Mouse (Mus musculus) olfactory bulb, adult 2 months (tissue): ENCODE measurements around the gene Ifi207. TPM values are rescaled to one million over a fixed set of nuclear protein-coding genes. Genes with fewer than 3 reads are reported as not detected.
"Not testable (repeated sequence)": the region's sequence is repeated elsewhere in the genome, so short reads cannot be mapped to it uniquely, and the experiment has no call there.

Experiments
- H3K27ac ChIP-seq: fragments of 200-500 bp; 2 replicates; pipeline ENCODE4 v1.5.1; 2012; ENCODE audit warnings: low read depth, low read length; ENCODE audit not compliant: insufficient read depth
- H3K4me1 ChIP-seq: fragments of 200-500 bp; 2 replicates; pipeline ENCODE4 v1.6.1; 2012; ENCODE audit warnings: low read length; ENCODE audit not compliant: control insufficient read depth, insufficient read depth
- H3K4me3 ChIP-seq: fragments of 200-500 bp; 2 replicates; pipeline ENCODE4 v1.5.1; 2012; ENCODE audit warnings: mild to moderate bottlenecking, low read depth, low read length, moderate library complexity; ENCODE audit not compliant: insufficient read depth
- CTCF ChIP-seq: fragments of 200-500 bp; IDR thresholded peaks from 2 replicates; pipeline ENCODE4 v1.5.1; 2012; ENCODE audit warnings: low read depth, mild to moderate bottlenecking, low read length, moderate library complexity; ENCODE audit not compliant: insufficient read depth
- POLR2A ChIP-seq: fragments of 200-500 bp; IDR thresholded peaks from 2 replicates; pipeline ENCODE4 v1.6.1; 2012; ENCODE audit warnings: mild to moderate bottlenecking, low read depth, low read length, moderate library complexity; ENCODE audit not compliant: insufficient read depth
- WGBS: fragments of 180-500 bp; shearing (Covaris S2); methylation state at CpG from one replicate; pipeline ENCODE4 v1.1.7; 2018; 5-methylcytosine and 5-hydroxymethylcytosine counted together
- polyA plus RNA-seq: library from polyadenylated mRNA; stranded (reverse); fragments of >200 nt; gene quantifications from 2 replicates; pipeline ENCODE4 v1.2.4, GENCODE M21; 2012; ENCODE audit warnings: low replicate concordance; ENCODE audit not compliant: missing spikeins, insufficient read depth, insufficient read length

Gene Ifi207
- not detected in 2 replicates for polyA plus RNA-seq

GRCm38 (mm10) chr1:173741656-173742055, at the start of gene Ifi207:
Gene Ifi207, minus strand, starts transcription at chr1:173741747.
- 72% methylated on average over 4 of the region's 4 CpGs for WGBS

GRCm38 (mm10) chr1:173773457-173773856, 31.9 kb upstream of the Ifi207 start:
- H3K27ac ChIP-seq = not testable (repeated sequence)
- 50% methylated on average over 3 of the region's 3 CpGs for WGBS

More at GRCm38 (mm10) chr1:173741656-173742055, at the start of gene Ifi207:
- no peak within 1 kb of the TSS for H3K4me3 ChIP-seq
- no peaks in the 10 kb centered on the region for H3K4me1 ChIP-seq
- no peak within 1 kb of the TSS for H3K27ac ChIP-seq
- TF ChIP-seq POLR2A = no peak
- no peak for TF ChIP-seq CTCF

GRCm38 (mm10) chr1:173766848-173767617, 25.5 kb upstream of the Ifi207 start, which contains the start of gene Ifi204:
Gene Ifi204, minus strand, starts transcription at chr1:173766943.
- H3K27ac ChIP-seq, H3K4me1 ChIP-seq, H3K4me3 ChIP-seq: not testable (repeated sequence)
- WGBS = 88% methylated on average over 5 of the region's 5 CpGs

More at GRCm38 (mm10) chr1:173773457-173773856, 31.9 kb upstream of the Ifi207 start:
- not testable (repeated sequence) for H3K4me1 ChIP-seq, H3K4me3 ChIP-seq

- WGBS = 93% methylated on average over 5 of the region's 5 CpGs
Observed at GRCm38 (mm10) chr1:173760032-173760431, 18.5 kb upstream of the Ifi207 start.

GRCm38 (mm10) chr1:173742262-173742661, 715 bp upstream of the Ifi207 start:
- WGBS = 63% methylated on average over 1 of the region's 1 CpGs

More at GRCm38 (mm10) chr1:173760032-173760431, 18.5 kb upstream of the Ifi207 start:
- not testable (repeated sequence) for H3K4me1 ChIP-seq, H3K27ac ChIP-seq, H3K4me3 ChIP-seq

GRCm38 (mm10) chr1:173740537-173740936, 1.0 kb downstream of the Ifi207 start:
- no peak overlapping the region for H3K27ac ChIP-seq
- no peak for TF ChIP-seq CTCF
- TF ChIP-seq POLR2A = no peak
- H3K4me1 ChIP-seq = no peaks in the 10 kb centered on the region
- no peak overlapping the region for H3K4me3 ChIP-seq

More at GRCm38 (mm10) chr1:173742262-173742661, 715 bp upstream of the Ifi207 start:
- Histone ChIP-seq H3K4me1 (no peaks in the 10 kb centered on the region), H3K27ac (no peak overlapping the region), H3K4me3 (no peak overlapping the region)
- TF ChIP-seq CTCF = no peak
- no peak for TF ChIP-seq POLR2A

- TF ChIP-seq POLR2A (no peak), CTCF (no peak)
- Histone ChIP-seq H3K4me1 (no peaks in the 10 kb centered on the region), H3K27ac (no peak overlapping the region), H3K4me3 (no peak overlapping the region)
- WGBS = 63% methylated on average over 2 of the region's 2 CpGs
Observed at GRCm38 (mm10) chr1:173736986-173737385, 4.6 kb downstream of the Ifi207 start.

GRCm38 (mm10) chr1:173735015-173735414, 6.5 kb downstream of the Ifi207 start:
- not testable (repeated sequence) for H3K27ac ChIP-seq, H3K4me1 ChIP-seq, H3K4me3 ChIP-seq
- 95% methylated on average over 4 of the region's 4 CpGs for WGBS

- WGBS = 44% methylated on average over 7 of the region's 7 CpGs
- TF ChIP-seq CTCF (no peak), POLR2A (no peak)
- Histone ChIP-seq H3K4me3 (no peak overlapping the region), H3K27ac (no peak overlapping the region), H3K4me1 (no peaks in the 10 kb centered on the region)
Observed at GRCm38 (mm10) chr1:173733219-173733618, 8.3 kb downstream of the Ifi207 start.

- Histone ChIP-seq H3K4me3 (no peak overlapping the region), H3K4me1 (no peaks in the 10 kb centered on the region), H3K27ac (no peak overlapping the region)
- WGBS = 60% methylated on average over 1 of the region's 1 CpGs
- TF ChIP-seq POLR2A = no peak
- no peak for TF ChIP-seq CTCF
Observed at GRCm38 (mm10) chr1:173694270-173694669, 47.3 kb downstream of the Ifi207 start.

- not testable (repeated sequence) for H3K4me3 ChIP-seq, H3K27ac ChIP-seq, H3K4me1 ChIP-seq
- 83% methylated on average over 1 of the region's 1 CpGs for WGBS
Observed at GRCm38 (mm10) chr1:173678605-173679004, 62.9 kb downstream of the Ifi207 start.

GRCm38 (mm10) chr1:173673458-173674097, 68.0 kb downstream of the Ifi207 start, which contains the start of gene Ifi208:
Gene Ifi208, plus strand, starts transcription at chr1:173673675.
- not testable (repeated sequence) for H3K4me1 ChIP-seq, H3K4me3 ChIP-seq, H3K27ac ChIP-seq
- WGBS = 49% methylated on average over 3 of the region's 3 CpGs
